Mouse (Mus musculus): ENCODE measurements at regions not wholly inside any gene's neighbourhood (a gene's known extent, or its start where the extent isn't known, plus 50 kb on each side); places are given as distances from the start of the nearest gene placed in this dataset.

DNA sequence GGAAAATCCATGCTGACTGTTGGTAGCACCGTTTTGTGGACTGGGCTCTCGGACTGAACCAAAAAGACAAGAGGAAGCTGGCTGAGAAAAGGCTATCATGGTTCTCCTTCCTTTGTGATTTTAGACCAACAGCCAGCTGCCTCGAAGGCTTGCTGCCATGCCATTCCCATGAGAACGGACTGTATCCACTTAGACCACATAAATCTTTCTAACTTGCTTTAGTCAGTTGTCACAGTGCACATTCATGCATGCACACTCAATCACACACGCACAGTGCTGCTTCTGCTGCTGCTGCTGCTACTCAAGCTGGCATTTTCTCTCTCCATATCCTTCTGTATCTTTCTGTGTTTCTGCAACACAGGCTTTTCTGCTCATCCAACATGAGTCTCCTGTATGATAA, 1405.8 kb downstream of the Gsdmc2 start:
- no peaks in the 10 kb centered on the region for H3K79me2 ChIP-seq (replicated peaks; ENCODE audit: control insufficient read depth, insufficient read depth, low read length)

GRCm38 (mm10) chr15:62436631-62437030, 1408.3 kb downstream of the Gsdmc2 start:
- no peaks in the 10 kb centered on the region for H3K79me2 ChIP-seq (replicated peaks; ENCODE audit: control insufficient read depth, insufficient read depth, low read length)
- DNase-seq, result no peak
- WGBS, result 91% methylated on average over 5 of the region's 5 CpGs
- no peaks in the 10 kb centered on the region; the same call in 1 of the 2 replicates for H3K4me1 ChIP-seq (ENCODE audit: control insufficient read depth, insufficient read depth, low read length)
- no peak for TF ChIP-seq EP300 (IDR thresholded peaks at IDR 0.05; ENCODE audit: insufficient read depth, low read depth, low read length)
- no peak overlapping the region for H3K27ac ChIP-seq
- H3K27me3 ChIP-seq (ENCODE audit: control insufficient read depth, insufficient read depth, low read length), result no peaks in the 10 kb centered on the region
- H3K36me3 ChIP-seq (ENCODE audit: control insufficient read depth, insufficient read depth, low read length), result no peaks in the 10 kb centered on the region
- intact Hi-C loops (cut with DNase I), result no loop called here
- no peak overlapping the region for H3K4me3 ChIP-seq
- H3K9ac ChIP-seq (ENCODE audit: low read depth, low read length), result no peak overlapping the region

More for the DNA sequence above, 1405.8 kb downstream of the Gsdmc2 start:
- H3K4me3 ChIP-seq, result no peak overlapping the region
- no peaks in the 10 kb centered on the region for H3K27me3 ChIP-seq (ENCODE audit: control insufficient read depth, insufficient read depth, low read length)
- intact Hi-C loops (cut with DNase I), result no loop called here
- no peaks in the 10 kb centered on the region; the same call in 1 of the 2 replicates for H3K4me1 ChIP-seq (ENCODE audit: control insufficient read depth, insufficient read depth, low read length)
- 58% methylated on average over 5 of the region's 5 CpGs for WGBS
- H3K9ac ChIP-seq (ENCODE audit: low read depth, low read length), result no peak overlapping the region
- H3K27ac ChIP-seq, result no peak overlapping the region
- TF ChIP-seq CTCF (IDR thresholded peaks at IDR 0.05), result no peak
- TF ChIP-seq POLR2A (IDR thresholded peaks at IDR 0.05; ENCODE audit: insufficient read depth, low read depth, low read length), result no peak
- no peak for TF ChIP-seq EP300 (IDR thresholded peaks at IDR 0.05; ENCODE audit: insufficient read depth, low read depth, low read length)
- no peaks in the 10 kb centered on the region for H3K36me3 ChIP-seq (ENCODE audit: control insufficient read depth, insufficient read depth, low read length)
- no peak for DNase-seq

DNA sequence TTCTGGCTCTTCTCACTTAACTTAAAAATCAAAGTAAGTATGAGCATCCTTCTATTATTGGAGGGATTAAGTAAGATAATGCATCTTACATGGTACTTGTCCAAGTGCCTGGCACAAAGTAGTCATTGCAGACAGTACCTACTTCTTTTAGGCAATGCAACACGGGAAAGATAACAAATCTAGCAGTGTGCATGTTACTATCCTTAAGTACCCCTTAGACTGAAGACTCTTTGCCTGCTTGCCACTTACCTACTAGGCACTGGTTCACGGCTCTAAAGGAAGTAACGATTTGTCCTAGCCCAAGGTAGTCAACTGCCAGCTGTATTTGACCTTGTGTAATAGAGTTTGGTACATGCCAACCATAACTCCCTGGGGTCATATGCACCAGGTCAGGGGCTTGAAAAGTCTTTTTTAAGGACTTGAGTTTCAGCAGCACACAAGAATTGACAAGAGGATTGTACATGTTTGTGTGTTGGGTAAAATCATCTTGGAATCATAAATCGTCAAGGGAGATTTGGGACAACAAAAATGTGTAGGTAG, 1409.8 kb downstream of the Gsdmc2 start:
- no peaks in the 10 kb centered on the region for H3K36me3 ChIP-seq (ENCODE audit: control insufficient read depth, insufficient read depth, low read length)
- H3K27me3 ChIP-seq (ENCODE audit: control insufficient read depth, insufficient read depth, low read length), result no peaks in the 10 kb centered on the region
- no peak overlapping the region for H3K27ac ChIP-seq
- H3K4me1 ChIP-seq (ENCODE audit: control insufficient read depth, insufficient read depth, low read length), result no peaks in the 10 kb centered on the region; the same call in 1 of the 2 replicates
- no peaks in the 10 kb centered on the region for H3K79me2 ChIP-seq (replicated peaks; ENCODE audit: control insufficient read depth, insufficient read depth, low read length)
- WGBS, result 84% methylated on average over 4 of the region's 4 CpGs
- no peak for TF ChIP-seq CTCF (IDR thresholded peaks at IDR 0.05)
- no peak for TF ChIP-seq EP300 (IDR thresholded peaks at IDR 0.05; ENCODE audit: insufficient read depth, low read depth, low read length)
- TF ChIP-seq POLR2A (IDR thresholded peaks at IDR 0.05; ENCODE audit: insufficient read depth, low read depth, low read length), result no peak
- H3K9ac ChIP-seq (ENCODE audit: low read depth, low read length), result no peak overlapping the region
- intact Hi-C loops (cut with DNase I), result no loop called here
- no peak for DNase-seq
- H3K4me3 ChIP-seq, result no peak overlapping the region

- intact Hi-C loops (cut with DNase I), result no loop called here
- Histone ChIP-seq H3K4me1 (ENCODE audit: control insufficient read depth, insufficient read depth, low read length) (no peaks in the 10 kb centered on the region), H3K4me3 (no peak overlapping the region), H3K79me2 (replicated peaks; ENCODE audit: control insufficient read depth, insufficient read depth, low read length) (no peaks in the 10 kb centered on the region), H3K36me3 (ENCODE audit: control insufficient read depth, insufficient read depth, low read length) (no peaks in the 10 kb centered on the region), H3K9ac (ENCODE audit: low read depth, low read length) (no peak overlapping the region), H3K27me3 (ENCODE audit: control insufficient read depth, insufficient read depth, low read length) (no peaks in the 10 kb centered on the region), H3K27ac (no peak overlapping the region)
- no peak for DNase-seq
- TF ChIP-seq POLR2A (IDR thresholded peaks at IDR 0.05; ENCODE audit: insufficient read depth, low read depth, low read length) (no peak), CTCF (IDR thresholded peaks at IDR 0.05) (no peak), EP300 (IDR thresholded peaks at IDR 0.05; ENCODE audit: insufficient read depth, low read depth, low read length) (no peak)
- 94% methylated on average over 1 of the region's 1 CpGs for WGBS
These were observed 1412.2 kb downstream of the Gsdmc2 start for GRCm38 (mm10) chr15:62432742-62433245.

DNA sequence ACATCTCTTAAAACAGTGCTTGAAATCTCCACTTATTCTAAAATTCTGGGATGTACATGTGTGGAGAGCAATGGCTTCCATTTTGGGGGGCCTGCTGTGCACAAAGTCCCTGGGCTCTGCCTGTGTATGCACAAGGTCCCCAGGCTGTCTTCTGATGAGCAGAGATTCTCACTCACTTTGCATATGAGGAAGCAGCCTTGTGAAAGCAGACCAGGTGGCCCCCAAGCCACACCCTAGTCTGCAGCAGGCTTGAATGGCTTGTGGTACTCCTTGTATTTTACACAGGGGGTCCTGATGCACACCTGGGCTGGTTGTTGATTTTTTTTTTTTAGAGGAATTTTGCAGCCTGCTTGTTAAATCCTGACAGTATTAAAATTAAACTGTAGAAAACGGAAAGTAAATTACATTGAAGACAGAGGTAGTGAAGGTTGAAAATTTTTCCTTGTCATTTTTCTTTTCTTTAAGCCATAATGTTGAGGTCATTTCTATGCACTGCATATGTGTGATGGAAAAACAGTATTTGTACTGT, 1413.8 kb downstream of the Gsdmc2 start:
- Histone ChIP-seq H3K36me3 (ENCODE audit: control insufficient read depth, insufficient read depth, low read length) (no peaks in the 10 kb centered on the region), H3K27me3 (ENCODE audit: control insufficient read depth, insufficient read depth, low read length) (no peaks in the 10 kb centered on the region), H3K79me2 (replicated peaks; ENCODE audit: control insufficient read depth, insufficient read depth, low read length) (no peaks in the 10 kb centered on the region), H3K9ac (ENCODE audit: low read depth, low read length) (no peak overlapping the region), H3K4me1 (ENCODE audit: control insufficient read depth, insufficient read depth, low read length) (no peaks in the 10 kb centered on the region), H3K4me3 (no peak overlapping the region), H3K27ac (no peak overlapping the region)
- intact Hi-C loops (cut with DNase I), result no loop called here
- WGBS, result 84% methylated on average over 1 of the region's 1 CpGs
- DNase-seq, result no peak
- TF ChIP-seq EP300 (IDR thresholded peaks at IDR 0.05; ENCODE audit: insufficient read depth, low read depth, low read length) (no peak), POLR2A (IDR thresholded peaks at IDR 0.05; ENCODE audit: insufficient read depth, low read depth, low read length) (no peak), CTCF (IDR thresholded peaks at IDR 0.05) (no peak)

DNA sequence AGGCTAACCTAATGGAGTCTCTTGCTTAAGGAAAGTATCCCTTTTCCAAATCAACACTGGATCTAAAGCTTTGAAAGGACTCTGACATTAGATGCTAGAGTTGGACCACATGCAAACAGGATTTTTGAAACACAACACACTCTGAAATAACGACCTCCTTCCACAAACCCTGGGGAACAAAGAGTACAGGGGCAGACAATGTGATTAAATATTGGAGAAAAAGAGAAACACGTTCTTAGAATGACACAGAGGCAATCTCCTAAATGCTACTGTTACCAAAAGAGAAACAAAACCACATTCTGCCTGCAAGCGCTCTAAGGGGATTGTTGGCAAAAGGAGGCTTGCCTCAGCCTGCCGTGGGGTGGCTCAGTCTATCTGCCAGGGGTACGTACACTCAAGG, 1422.0 kb downstream of the Gsdmc2 start:
- intact Hi-C loops (cut with DNase I), result no loop called here
- Histone ChIP-seq H3K79me2 (replicated peaks; ENCODE audit: control insufficient read depth, insufficient read depth, low read length) (no peaks in the 10 kb centered on the region), H3K36me3 (ENCODE audit: control insufficient read depth, insufficient read depth, low read length) (no peaks in the 10 kb centered on the region), H3K9ac (ENCODE audit: low read depth, low read length) (no peak overlapping the region), H3K27me3 (ENCODE audit: control insufficient read depth, insufficient read depth, low read length) (no peaks in the 10 kb centered on the region), H3K4me3 (no peak overlapping the region), H3K4me1 (ENCODE audit: control insufficient read depth, insufficient read depth, low read length) (no peaks in the 10 kb centered on the region; the same call in 1 of the 2 replicates), H3K27ac (no peak overlapping the region)
- 85% methylated on average over 5 of the region's 5 CpGs for WGBS
- DNase-seq, result no peak
- TF ChIP-seq CTCF (IDR thresholded peaks at IDR 0.05) (no peak), EP300 (IDR thresholded peaks at IDR 0.05; ENCODE audit: insufficient read depth, low read depth, low read length) (no peak), POLR2A (IDR thresholded peaks at IDR 0.05; ENCODE audit: insufficient read depth, low read depth, low read length) (no peak)

All from heart, adult 2 months (tissue).